Mouse (Mus musculus): ENCODE data around the gene Wasf3.
"Not testable (repeated sequence)": the region's sequence is repeated elsewhere in the genome, so short reads cannot be mapped to it uniquely, and the experiment has no call there.

Gene Wasf3

GRCm38 (mm10) chr5:146439152-146439781 lies 54.5 kb downstream of the Wasf3 start:
- DNase-seq (ENCODE audit: low read depth in 2 of 2, low spot score in 2 of 2): no peak

GRCm38 (mm10) chr5:146440273-146440672 lies 55.5 kb downstream of the Wasf3 start:
- no peak for DNase-seq (ENCODE audit: low read depth in 2 of 2, low spot score in 2 of 2)

- DNase-seq (ENCODE audit: low read depth in 2 of 2, low spot score in 2 of 2): no peak
Observed at GRCm38 (mm10) chr5:146442767-146443166, 58.0 kb downstream of the Wasf3 start.

- no peak for DNase-seq (ENCODE audit: low read depth in 2 of 2, low spot score in 2 of 2)
Observed at GRCm38 (mm10) chr5:146446633-146447032, 61.8 kb downstream of the Wasf3 start.

- no peak for DNase-seq (ENCODE audit: low read depth in 2 of 2, low spot score in 2 of 2)
Observed at GRCm38 (mm10) chr5:146451592-146452254, 66.9 kb downstream of the Wasf3 start.

- DNase-seq (ENCODE audit: low read depth in 2 of 2, low spot score in 2 of 2): no peak
Observed at GRCm38 (mm10) chr5:146453556-146453955, 68.8 kb downstream of the Wasf3 start.

GRCm38 (mm10) chr5:146461612-146462011 lies 76.8 kb downstream of the Wasf3 start:
- no peak for DNase-seq (ENCODE audit: low read depth in 2 of 2, low spot score in 2 of 2)

- no peak for DNase-seq (ENCODE audit: low read depth in 2 of 2, low spot score in 2 of 2)
Observed at GRCm38 (mm10) chr5:146466663-146467062, 81.9 kb downstream of the Wasf3 start.

GRCm38 (mm10) chr5:146468311-146468710 lies 83.5 kb downstream of the Wasf3 start:
- no peak for DNase-seq (ENCODE audit: low read depth in 2 of 2, low spot score in 2 of 2)

- DNase-seq (ENCODE audit: low read depth in 2 of 2, low spot score in 2 of 2): no peak
Observed at GRCm38 (mm10) chr5:146470821-146471220, 86.0 kb downstream of the Wasf3 start.

- DNase-seq (ENCODE audit: low read depth in 2 of 2, low spot score in 2 of 2): no peak
Observed at GRCm38 (mm10) chr5:146471311-146471710, 86.5 kb downstream of the Wasf3 start.

GRCm38 (mm10) chr5:146471821-146472220 lies 87.0 kb downstream of the Wasf3 start:
- DNase-seq (ENCODE audit: low read depth in 2 of 2, low spot score in 2 of 2): no peak

- DNase-seq (ENCODE audit: low read depth in 2 of 2, low spot score in 2 of 2): not testable (repeated sequence)
Observed at GRCm38 (mm10) chr5:146479564-146479963, 94.8 kb downstream of the Wasf3 start.

- DNase-seq (ENCODE audit: low read depth in 2 of 2, low spot score in 2 of 2): not testable (repeated sequence)
Observed at GRCm38 (mm10) chr5:146481665-146482064, 96.9 kb downstream of the Wasf3 start, which contains the start of gene Gm6408. TSS of gene Gm6408 (plus strand) at chr5:146481965.

GRCm38 (mm10) chr5:146488959-146489358 lies 104.2 kb downstream of the Wasf3 start:
- DNase-seq (ENCODE audit: low read depth in 2 of 2, low spot score in 2 of 2): not testable (repeated sequence)

GRCm38 (mm10) chr5:146491063-146491462 lies 106.3 kb downstream of the Wasf3 start, which contains the start of gene Gm6370:
TSS of gene Gm6370 (plus strand) at chr5:146491363.
- not testable (repeated sequence) for DNase-seq (ENCODE audit: low read depth in 2 of 2, low spot score in 2 of 2)

- not testable (repeated sequence) for DNase-seq (ENCODE audit: low read depth in 2 of 2, low spot score in 2 of 2)
Observed at GRCm38 (mm10) chr5:146502099-146502498, 117.3 kb downstream of the Wasf3 start, which contains the start of gene 4930449I24Rik. TSS of gene 4930449I24Rik (plus strand) at chr5:146502399.

GRCm38 (mm10) chr5:146513823-146514222 lies 129.0 kb downstream of the Wasf3 start, which contains the start of gene Gm3402:
TSS of gene Gm3402 (plus strand) at chr5:146514123.
- DNase-seq (ENCODE audit: low read depth in 2 of 2, low spot score in 2 of 2): not testable (repeated sequence)
